Comparison of ENCODE assay signal across 8 mouse cellular contexts in the genomic region with DNA sequence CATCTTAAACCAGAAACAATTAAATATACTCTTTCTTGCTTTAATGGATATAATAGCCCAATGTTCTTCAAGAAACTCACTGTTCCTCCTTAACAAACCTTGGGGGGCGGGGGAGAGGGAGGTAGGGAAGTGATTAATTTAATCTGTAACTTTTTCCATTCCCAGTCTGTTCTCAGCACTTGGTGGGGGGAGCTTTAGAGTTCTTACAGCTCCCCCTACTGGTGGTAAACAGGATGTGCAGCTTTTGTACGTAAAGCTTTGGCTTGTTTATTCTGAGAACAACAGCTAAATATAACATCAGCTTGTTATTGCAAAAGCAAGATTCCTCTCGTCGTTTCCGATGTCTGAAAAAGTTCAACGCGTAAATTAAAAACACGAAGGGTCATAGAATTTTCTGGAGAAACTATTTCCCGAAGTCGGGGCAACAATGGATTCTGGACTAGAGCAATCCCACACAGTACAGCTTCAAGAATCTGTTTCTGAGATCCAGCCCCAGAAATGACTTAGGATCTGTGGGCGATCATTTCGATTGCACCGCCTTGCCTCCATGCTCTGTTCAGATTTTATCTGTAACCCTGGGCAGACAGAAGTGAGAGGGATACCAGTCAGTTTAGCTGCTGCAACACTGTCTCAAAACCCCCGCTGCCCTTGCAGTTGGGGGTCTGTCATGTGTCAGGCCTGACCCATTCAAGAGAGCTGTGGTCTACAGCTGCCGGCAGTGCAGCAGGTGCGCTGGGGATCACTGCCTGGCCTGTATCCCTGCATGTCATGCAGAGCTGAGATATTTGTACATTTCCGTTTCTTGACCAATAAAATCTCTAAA.
DNase-seq lines count a peak whose midpoint lies in the region; ATAC-seq and TF ChIP-seq lines count a peak whose summit lies in the region.

No protein-coding gene starts in this region.

- H3K27ac ChIP-seq in liver, embryonic 12.5 days = no peak overlapping the region
- peak overlapping the region; percentile 78 for H3K27ac ChIP-seq in gastrocnemius, adult 2 months
- no peak overlapping the region for H3K27ac ChIP-seq in hindbrain, embryonic 16.5 days (ENCODE audit: low read depth, low read length)
- H3K27ac ChIP-seq in stomach, embryonic 15.5 days = no peak overlapping the region

- no peaks in the 10 kb centered on the region for H3K27me3 ChIP-seq in liver, embryonic 12.5 days (replicated peaks)
- peaks cover 4% of the 10 kb centered on the region for H3K27me3 ChIP-seq in hindbrain, embryonic 16.5 days (replicated peaks; ENCODE audit: control insufficient read depth, insufficient read depth, low read length)
- no peaks in the 10 kb centered on the region for H3K27me3 ChIP-seq in stomach, embryonic 15.5 days (replicated peaks)

- TF ChIP-seq CTCF in gastrocnemius, adult 2 months (IDR thresholded peaks at IDR 0.05) = peak; percentile 95

- H3K36me3 ChIP-seq in liver, embryonic 12.5 days = no peaks in the 10 kb centered on the region
- H3K36me3 ChIP-seq in hindbrain, embryonic 16.5 days (ENCODE audit: control insufficient read depth, insufficient read depth, low read length) = no peaks in the 10 kb centered on the region
- H3K36me3 ChIP-seq in stomach, embryonic 15.5 days = no peaks in the 10 kb centered on the region

- no peaks in the 10 kb centered on the region for H3K9me3 ChIP-seq in liver, embryonic 12.5 days (replicated peaks)
- no peaks in the 10 kb centered on the region for H3K9me3 ChIP-seq in hindbrain, embryonic 16.5 days (ENCODE audit: control insufficient read depth, low read length)
- H3K9me3 ChIP-seq in stomach, embryonic 15.5 days = no peaks in the 10 kb centered on the region

- H3K4me2 ChIP-seq in liver, embryonic 12.5 days = no peak overlapping the region
- H3K4me2 ChIP-seq in hindbrain, embryonic 16.5 days (ENCODE audit: low read length) = peak overlapping the region; percentile 35
- 0 out of 2 replicates have a peak overlapping the region, but pooled peaks have one; percentile 14 for H3K4me2 ChIP-seq in stomach, embryonic 15.5 days

- no peaks in the 10 kb centered on the region for H3K4me1 ChIP-seq in liver, embryonic 12.5 days
- no peaks in the 10 kb centered on the region; the same call in 1 of the 2 replicates for H3K4me1 ChIP-seq in hindbrain, embryonic 16.5 days (ENCODE audit: control insufficient read depth, insufficient read depth, low read depth, low read length)
- H3K4me1 ChIP-seq in stomach, embryonic 15.5 days = peaks cover 3% of the 10 kb centered on the region; the same call in 1 of the 2 replicates

- intact Hi-C loops in gastrocnemius, adult 2 months (cut with DNase I) = loop anchor here (10.0 kb wide), 1 partner anchor 312 kb away; no protein-coding TSS in a partner anchor

- no peak for ATAC-seq in liver, embryonic 12.5 days
- ATAC-seq in hindbrain, embryonic 16.5 days = peak; percentile 63
- ATAC-seq in stomach, embryonic 15.5 days (ENCODE audit: insufficient read depth, low FRiP score, low read depth) = peak; percentile 18; the same call in 1 of the 2 replicates

- H3K9ac ChIP-seq in liver, embryonic 12.5 days = no peak overlapping the region
- H3K9ac ChIP-seq in hindbrain, embryonic 16.5 days (ENCODE audit: low read depth, low read length) = 0 out of 2 replicates have a peak overlapping the region, but pooled peaks have one; percentile 22
- no peak overlapping the region for H3K9ac ChIP-seq in stomach, embryonic 15.5 days

- 22% methylated on average over 17 of the region's 17 CpGs for WGBS in liver, embryonic 12.5 days (ENCODE audit: insufficient replicate concordance)
- WGBS in hindbrain, embryonic 16.5 days = 18% methylated on average over 17 of the region's 17 CpGs
- 28% methylated on average over 17 of the region's 17 CpGs for WGBS in stomach, embryonic 15.5 days

- DNase-seq in liver = peak; percentile 41
- DNase-seq in cerebellum, postnatal 10 days = peak; percentile 54 to 70
- DNase-seq in gastrocnemius, adult 2 months = peak; percentile 28
- DNase-seq in left cerebral cortex, adult 18-20 months (ENCODE audit: low spot score in 2 of 2) = peak; percentile 30 to 35
- peak; percentile 67 for DNase-seq in mesoderm, embryonic 11.5 days (ENCODE audit: low read depth, low spot score)

- H3K4me3 ChIP-seq in liver, embryonic 12.5 days = no peak overlapping the region
- H3K4me3 ChIP-seq in gastrocnemius, adult 2 months = peak overlapping the region; percentile 60
- no peak overlapping the region for H3K4me3 ChIP-seq in hindbrain, embryonic 16.5 days (ENCODE audit: low read length)
- H3K4me3 ChIP-seq in stomach, embryonic 15.5 days (replicated peaks) = no peak overlapping the region
